Mouse (Mus musculus): Measurements from ENCODE around the gene Ano1.

GRCm38 (mm10) chr7:144554123-144554472 lies 197.7 kb downstream of the Ano1 start:
- TF ChIP-seq POLR2A (IDR thresholded peaks at IDR 0.05; ENCODE audit: extremely low read depth, insufficient read depth, low read length) (no peak), CTCF (IDR thresholded peaks at IDR 0.05; ENCODE audit: extremely low read depth, insufficient read depth, low read length) (no peak)
